Mouse (Mus musculus) testis, postnatal 10 days (tissue): ENCODE measurements at regions not wholly inside any gene's neighbourhood (a gene's known extent, or its start where the extent isn't known, plus 50 kb on each side); places are given as distances from the start of the nearest gene placed in this dataset.

Experiments
- DNase-seq: peaks from one replicate; pipeline ENCODE4 v3.0.0; 2021; ENCODE audit warnings: low spot score

DNA sequence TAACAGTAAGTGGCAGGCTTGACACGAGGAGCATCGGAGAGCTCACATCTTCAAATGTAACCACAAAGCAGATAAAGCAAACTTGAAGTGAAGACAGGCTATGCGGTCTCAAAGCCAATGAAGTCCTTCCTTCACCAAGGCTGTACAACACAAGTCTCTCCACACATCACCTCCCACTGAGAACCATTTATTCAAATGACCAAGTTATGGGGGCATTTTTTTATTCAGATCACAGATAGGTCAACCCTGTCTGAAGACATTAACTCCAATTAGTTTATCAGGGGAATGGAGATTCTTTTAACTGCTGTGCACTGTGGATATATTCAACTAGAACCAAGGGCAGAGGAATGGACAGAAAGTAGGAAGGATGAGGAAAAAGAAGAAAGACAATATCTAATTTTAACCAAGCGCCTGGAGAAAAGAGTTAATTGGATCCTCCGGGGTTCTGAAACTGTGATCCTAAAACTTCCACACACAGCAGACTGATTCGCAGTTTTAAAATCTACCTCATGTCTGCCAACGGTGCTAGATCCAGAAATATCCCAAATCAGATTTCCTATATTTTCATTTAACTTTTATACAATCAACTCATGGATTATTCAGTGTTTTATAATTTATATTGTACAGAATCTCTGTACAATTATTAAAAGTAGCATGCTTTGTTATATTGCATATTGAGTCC, 444.8 kb downstream of the Basp1 start:
- DNase-seq: no peak

DNA sequence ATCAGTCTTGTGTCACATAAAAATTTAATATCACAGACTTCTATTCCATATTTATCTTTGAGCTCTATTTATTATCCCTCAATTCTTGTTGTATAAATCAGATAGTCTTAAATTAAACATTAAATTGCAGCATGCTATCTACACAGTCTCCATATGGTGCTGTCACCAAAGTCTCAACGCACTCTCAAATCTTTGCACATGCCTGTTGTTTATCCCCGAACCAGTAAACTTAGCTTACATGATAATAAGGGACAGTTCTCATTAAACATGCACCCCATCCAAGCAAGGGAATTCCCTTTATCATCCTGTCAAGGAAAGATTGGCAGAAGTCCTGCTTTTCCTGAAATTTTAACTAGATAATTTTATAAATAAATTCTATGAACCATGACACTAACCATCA, 483.8 kb downstream of the Basp1 start:
- DNase-seq: no peak

DNA sequence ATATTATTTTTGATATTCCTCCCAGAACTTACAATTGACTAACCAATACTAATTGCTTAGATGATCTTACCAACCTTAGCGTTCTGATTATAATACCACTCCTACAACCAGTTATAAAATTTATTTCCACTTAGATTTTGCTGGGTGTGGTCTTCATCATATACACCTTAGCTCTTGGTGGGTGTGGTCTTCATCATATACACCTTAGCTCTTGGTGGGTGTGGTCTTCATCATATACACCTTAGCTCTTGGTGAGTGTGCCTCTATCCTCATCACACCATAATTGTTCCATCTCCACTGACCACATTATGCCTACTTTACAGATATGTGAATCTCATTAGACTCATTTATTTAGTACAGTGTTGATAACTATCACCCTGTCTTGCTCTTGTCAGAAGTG, 501.7 kb downstream of the Basp1 start:
- DNase-seq: no peak

DNA sequence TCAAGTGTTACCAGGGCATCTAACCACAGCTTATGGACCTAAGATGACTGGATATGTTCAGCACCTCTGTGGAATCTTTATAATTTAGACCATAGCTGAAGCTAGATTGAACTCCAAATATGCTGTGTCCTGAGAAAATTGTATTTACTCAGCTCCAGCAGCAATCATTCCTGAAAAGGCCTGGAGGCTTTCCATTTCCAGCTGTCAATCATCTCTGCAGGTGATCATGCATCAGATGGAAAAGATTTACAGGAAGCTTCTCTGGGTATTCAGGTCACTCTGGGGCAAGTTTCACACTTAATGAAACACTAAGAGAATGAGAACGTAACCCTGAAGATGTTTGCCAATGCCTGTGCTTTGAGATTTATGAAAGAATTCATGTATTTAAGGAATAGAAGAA, 502.1 kb downstream of the Basp1 start:
- no peak for DNase-seq

DNA sequence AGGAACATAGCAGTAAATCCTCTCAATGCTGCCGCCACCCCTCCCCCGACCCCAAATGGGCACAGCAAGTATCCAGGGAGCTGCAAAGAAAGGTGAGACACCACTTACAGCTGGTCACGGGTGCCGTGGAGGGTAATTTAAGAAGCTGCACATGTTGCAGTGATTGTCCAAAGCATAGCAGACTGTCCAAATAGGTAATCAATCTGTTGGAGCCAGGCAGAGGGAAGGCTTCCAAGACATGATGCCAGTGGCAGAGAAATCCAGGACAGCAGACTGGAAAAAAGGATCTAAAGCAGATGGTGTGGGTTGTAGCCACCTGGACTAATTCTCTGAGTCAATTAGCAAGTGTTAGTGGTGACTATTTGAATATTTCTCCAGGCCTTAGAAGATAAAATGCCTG, 506.6 kb downstream of the Basp1 start:
- no peak for DNase-seq

DNA sequence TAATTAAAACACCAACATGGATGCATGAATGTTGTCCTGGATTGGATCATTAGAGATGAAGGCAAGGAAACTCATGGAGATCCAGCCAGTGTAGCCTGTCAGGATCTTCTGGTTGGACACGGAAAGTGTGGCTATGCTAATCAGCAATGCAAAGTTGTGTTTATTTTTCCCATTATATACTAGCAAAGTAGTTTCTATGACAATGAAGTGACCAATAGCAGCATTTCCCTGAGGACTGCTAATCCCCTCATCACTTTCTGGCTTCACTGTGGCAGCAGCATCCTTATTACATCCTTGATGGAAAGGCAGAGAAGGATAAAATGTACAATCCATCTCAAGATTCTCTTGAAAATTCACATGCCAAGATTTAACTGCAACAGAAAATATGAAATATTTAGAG, 534.7 kb downstream of the Basp1 start:
- no peak for DNase-seq

DNA sequence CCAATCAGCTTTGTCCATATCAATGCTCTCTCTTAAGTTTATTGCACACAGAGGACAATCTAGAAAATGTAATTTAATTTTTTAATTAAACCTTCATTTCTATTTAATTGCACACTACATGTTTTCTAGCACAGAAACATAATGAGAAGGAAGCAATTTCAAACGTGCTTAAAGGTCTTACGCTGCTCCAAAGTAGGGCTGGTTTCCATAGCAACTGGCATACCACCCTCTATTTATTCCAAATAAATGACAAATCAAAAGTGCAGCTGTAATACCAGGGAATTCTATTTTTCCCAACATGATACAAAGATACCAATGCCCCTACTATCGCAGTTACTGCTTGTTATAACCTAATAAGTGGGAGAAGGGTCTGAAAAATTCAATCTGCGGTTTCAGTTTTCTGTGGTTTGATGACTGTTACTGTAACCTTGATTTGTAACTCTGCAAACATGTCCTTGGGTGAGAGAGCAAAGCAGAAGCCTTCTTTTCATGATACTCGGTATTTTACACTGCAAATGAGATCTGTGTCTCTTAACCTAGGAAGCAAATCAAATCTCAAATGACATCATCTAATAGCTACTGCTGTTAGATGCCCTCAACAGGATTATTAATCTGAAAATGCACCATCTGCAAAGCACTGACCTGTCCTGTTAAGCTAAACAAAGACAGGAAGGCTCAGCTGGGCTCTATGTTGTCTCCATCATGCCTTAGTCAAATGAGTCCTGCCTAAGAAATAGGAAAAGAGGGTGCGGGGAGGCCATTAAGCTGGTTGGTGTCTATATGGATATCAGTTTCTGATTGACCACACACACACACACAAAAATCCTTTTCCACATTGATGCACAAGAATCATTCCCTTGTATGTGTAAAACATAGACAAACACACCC, 535.6 kb downstream of the Basp1 start:
- no peak for DNase-seq

DNA sequence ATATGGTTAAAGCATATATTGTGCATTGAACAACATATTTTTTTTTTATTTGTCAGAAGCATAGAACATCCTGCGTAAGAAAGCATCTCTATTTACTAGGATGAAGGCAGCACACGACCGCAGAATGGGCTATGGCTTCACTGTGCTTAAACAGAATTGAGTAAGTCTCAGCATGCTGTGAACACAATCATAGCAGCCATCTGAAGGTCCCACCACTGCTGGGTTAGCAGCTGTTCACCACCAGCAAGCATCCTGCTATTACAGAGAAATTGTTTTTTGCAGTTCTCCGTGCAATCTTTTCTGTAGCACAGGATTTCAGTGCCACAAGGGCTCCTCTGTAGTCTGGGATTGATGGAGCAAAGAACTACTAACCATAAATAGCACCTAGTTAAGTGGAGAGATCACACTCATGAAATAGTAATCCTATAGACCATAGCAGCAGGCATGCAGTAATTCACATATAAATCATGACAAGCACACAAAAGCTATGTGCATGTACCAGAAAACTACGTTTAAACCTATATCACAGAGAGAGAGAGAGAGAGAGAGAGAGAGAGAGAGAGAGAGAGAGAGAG, 537.3 kb downstream of the Basp1 start:
- no peak for DNase-seq

DNA sequence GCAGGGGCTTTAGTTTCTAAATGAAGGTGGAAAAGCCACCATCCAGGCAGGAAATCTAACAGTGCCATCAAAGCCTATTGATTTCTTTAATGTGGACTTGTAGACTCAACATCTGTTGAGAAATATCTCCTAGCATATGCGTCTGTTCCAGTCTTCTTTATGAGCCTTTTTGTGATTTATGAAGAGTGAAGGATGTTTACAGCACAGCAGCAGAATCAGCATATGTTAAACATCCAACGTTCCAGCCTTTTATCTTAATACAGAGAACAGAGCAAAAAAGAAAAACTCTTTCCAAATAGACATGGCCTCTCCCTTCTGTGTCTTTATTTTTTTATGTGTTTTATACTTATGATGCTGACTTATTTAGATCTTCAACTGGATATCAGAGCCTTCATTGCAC, 573.3 kb downstream of the Basp1 start:
- no peak for DNase-seq

DNA sequence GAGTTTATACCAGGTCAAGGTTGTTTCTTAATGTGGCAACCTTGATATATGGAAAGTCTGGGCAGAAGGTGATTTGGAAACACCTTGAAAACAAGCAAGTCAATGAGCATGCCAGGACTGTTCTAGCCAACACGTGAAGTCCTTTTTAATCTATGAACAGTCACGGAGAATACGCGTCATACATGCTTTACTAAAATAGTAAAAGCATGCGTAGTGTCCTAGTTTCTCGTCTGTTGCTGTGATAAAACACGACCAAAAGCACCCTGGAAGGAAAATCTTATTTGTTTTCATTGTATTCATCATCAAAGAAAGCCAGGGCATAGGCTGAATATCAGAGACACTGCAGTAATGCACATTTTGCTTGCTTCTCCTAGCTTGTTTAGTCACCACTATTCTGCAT, 575.2 kb downstream of the Basp1 start:
- no peak for DNase-seq

DNA sequence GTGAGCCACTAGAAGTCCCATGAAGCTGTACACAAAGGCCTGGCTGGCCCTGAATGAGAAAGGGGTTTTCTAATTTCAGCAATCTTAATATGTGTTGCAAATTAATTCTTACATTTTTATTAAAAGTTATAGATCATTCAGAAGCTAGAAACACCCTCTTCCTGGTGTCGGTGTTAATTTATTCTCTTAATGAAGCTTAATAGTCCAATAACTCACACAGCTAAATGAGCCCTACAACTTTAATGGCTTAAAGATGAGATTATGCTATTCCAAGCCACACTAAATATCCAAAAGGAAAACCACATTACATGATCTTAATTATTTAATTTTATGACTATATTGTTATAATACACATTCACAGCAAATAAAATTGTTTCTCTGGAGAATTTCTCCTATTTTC, 585.7 kb downstream of the Basp1 start:
- DNase-seq: no peak

DNA sequence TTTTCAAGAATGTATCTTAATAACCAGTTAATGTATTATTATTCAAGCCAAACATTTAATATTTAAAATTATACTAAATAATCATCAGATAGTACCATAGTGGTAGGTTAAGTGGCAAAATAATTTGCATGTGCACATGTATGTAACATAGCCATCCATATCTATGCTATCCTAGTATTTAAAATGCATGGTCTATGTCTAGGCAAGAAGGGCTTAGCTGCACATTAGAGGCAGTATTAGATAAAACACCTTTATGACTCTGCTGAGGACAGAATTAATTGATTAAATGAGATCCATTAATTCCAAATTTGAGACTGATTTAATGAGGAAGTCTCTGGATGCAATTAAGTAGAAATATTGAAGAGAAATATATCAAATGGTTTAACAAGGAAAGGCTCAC, 586.3 kb downstream of the Basp1 start:
- no peak for DNase-seq

DNA sequence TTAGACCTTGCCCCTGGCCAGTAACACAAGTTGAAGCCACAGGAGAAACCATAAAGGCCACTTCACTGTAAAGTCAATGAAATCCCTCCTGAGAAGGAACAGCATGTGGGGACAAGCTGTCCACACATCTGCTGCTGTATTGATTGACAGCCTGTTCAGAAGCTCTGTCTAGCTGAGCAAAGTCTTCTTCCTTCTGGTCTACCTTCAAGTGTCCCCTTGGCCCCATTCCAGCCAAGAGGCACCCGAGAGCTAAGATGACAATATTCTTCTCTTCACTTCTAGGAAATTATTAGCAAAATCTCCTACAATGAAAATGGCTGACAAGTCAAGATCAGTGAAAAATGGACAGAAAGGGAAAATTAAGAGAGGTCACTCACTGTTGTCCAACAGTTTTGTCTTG, 616.7 kb downstream of the Basp1 start:
- no peak for DNase-seq

DNA sequence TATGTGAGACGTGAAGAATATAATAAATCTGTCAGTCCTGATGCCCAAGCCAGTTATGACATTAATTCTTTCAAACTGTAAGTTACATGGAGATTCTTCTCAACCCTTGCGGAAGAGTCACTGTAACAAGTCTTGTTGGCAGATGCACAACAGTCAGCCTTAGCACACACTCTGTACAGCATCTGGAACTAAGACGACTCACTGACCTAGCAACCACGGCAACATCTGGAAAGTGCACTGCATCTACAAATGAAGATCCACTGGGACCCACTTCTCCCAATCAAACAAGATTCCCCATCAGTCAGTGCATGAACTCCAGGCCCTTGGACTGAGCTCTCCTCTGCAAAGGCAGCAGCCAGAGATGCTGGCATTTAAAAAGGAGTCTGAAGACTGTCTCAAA, 620.2 kb downstream of the Basp1 start:
- no peak for DNase-seq

DNA sequence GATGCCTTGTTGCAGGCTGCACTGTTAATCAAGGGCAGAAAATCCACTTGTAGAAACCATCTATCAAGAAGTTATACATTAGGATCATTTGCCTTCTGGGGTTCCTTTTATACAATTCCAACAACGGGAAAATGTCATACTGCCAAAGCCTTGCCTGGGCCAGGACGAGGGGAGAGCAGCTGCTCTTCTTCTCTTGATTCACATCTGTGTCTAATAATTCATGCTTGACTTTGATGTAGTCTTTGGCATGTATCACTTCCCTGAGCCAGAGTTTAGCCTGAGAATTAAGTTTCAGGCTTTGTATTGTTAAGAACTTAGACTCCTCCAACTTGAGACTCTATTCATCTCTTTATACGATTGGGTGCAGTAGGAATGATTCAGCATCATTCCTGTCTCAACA, 627.2 kb downstream of the Basp1 start:
- DNase-seq: no peak

DNA sequence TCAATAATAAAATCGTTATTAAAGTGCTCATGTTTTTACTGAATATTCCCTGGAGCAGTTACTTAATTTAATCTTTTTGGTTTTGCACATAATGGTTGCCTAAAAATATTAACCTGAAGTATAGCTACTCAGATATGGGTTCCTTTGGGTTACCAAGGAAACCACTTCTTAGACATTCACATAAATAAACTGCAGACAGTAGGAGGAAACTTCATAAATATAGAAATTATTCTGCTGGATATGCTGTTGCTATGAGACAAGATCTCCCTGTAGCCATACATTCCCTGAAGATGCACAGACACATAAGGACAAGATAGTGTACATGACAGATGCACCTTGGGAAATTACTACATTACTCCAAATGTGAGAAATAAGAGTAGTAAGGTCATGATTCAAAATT, 635.3 kb downstream of the Basp1 start:
- DNase-seq: no peak

DNA sequence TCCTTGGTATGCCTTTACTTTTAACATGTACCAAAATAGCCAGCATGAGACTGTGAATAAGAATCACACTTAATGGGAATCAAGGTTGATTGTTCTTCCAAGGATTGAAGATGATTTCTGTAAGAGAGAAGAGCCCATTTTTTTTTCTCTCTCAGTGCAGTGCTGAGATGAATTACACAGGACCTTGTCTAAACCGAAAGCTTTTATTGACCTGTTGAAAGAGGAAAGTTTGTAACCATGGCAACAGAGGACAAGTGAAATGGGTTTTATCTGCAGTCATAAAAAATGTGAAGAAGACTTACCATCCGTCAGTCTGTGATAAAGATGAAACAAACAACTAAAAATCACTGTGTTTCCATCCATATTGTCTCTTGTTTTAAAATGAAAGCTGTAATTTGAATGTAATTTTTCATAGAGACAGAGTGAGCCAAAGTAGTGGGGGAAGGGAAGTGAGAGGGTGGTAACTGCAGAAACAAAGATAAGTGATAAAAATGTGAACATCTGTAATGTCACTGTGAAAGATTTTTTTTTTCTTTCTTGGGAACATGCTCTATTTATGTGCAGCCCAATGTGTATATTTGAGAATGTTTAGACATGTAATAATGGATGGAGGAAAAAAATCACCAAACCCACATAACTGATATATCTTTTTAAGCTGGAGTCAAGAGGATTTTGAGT, 661.9 kb downstream of the Basp1 start:
- no peak for DNase-seq

DNA sequence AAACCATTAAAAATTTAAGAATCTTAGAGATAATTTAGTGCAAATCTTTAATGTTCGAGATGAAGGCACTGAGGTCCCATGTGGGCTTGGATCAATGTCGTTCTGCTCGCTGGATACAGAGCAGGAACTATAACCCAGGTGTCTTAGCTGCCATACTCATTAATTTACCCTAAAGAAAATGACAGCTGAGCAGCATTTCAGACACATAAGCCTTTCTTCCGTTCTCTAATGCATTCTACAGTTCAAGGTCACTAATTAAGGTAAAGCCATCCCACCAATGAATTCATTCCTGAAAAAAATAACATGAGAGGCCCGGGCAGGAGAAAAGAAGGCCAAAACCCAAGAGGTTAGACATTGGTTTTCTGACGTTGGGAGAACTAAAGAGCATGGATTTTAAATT, 670.3 kb downstream of the Basp1 start:
- no peak for DNase-seq

DNA sequence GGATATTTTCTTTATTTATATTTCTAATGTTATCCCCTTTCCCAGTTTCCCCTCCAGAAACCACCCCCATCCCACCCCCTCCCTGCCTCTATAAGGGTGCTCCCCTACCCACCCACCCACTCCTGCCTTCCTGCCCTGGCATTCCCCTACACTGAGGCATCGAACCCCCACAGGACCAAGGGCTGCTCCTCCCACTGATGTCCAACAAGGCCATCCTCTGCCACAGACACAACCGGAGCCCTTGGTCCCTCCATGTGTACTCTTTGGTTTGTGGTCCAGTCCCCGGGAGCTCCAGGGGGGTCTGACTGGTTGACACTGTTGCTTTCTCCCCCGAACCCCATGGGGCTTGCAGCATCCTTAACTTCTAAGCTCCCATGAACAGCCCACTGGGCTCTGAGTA, 688.4 kb downstream of the Basp1 start:
- DNase-seq: no peak

DNA sequence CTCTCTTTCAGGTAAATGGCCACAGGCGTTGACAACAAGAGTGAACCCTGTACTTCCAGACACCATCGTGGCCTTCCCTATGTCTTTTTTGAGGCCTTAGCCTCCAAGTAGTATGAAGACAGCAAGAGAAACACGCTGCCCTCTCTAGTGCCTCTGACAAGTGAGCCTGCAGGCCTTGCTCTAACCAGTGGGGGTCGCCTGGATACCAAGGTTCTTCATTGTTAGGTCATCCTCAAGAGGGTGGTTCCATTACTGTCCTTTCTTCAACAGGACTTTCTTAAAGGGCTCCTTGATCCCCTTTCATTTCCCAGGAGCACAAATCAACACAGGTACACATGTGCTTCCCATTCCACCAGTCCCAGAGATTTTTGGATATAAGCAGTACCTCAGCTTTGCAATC, 688.9 kb downstream of the Basp1 start:
- DNase-seq: peak; percentile 75

DNA sequence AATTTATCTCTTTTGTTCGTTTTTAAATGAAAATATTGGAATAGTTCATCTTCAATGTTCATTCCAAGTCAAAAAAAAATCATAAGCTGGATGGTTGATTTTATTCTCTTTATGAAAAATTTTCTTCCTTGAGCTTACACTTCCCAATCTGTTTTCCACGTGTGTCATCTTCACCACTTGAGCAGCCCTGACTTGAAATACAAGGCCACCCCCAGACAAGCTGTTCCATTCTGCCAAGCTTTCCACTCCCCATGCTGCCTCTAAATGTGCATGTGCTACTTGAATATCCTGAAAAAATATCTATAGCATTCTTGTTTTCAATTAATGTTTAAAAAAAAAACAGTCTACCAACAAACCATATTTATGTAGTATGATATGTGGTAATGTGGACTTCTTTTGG, 693.2 kb downstream of the Basp1 start:
- DNase-seq: no peak

DNA sequence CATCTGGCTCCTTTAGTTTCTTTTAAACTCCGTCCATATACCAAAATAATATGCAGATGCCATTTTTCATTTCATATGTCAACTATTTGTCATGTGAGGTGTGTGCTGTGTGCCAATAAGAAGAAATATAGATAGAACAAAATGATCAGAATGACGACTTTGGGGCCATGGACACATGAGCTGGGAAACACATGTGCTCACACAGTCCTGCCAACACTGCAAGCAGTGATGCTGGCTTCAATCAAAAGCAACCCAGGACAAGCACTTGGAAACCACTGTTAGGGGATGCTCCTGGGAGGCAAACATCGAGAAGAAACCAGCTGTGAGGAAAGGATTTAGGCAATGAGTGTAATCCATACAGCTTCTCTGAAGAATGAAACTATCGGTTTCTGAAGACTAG, 731.4 kb downstream of the Basp1 start:
- no peak for DNase-seq

DNA sequence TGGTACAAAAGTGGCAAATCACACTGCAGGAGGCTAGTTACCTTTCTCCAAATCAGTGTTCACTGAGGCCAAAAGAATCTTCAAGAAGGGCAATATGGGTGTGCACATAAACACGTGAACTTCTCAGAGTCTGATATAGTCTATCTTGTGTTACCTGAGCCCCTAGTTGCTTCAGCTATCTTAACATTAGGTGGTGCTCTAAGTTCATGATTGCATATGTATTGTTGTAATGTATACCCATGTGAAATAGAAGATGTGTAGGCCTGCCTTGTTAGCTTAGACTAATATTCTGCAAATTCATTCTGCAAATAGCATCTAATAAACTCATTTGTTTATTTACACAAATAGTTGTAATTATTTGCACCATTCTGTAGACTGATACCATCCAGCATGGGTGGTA, 764.6 kb downstream of the Basp1 start:
- no peak for DNase-seq
